Mouse (Mus musculus): ENCODE data around the gene Erc2. TPM values are rescaled to one million over a fixed set of nuclear protein-coding genes. Genes with fewer than 3 reads are reported as not detected.

Erc2 gene
- polyA plus RNA-seq, 1 experiment from 2014 or later: 13.7 TPM

GRCm38 (mm10) chr14:27667016-27667852 is 45.0 kb downstream of the Erc2 start:
- Histone ChIP-seq H3K9me3 (no peaks in the 10 kb centered on the region), H3K4me3 (no peak overlapping the region), H3K4me2 (no peak overlapping the region), H3K9ac (no peak overlapping the region), H3K36me3 (no peaks in the 10 kb centered on the region), H3K27me3 (no peaks in the 10 kb centered on the region), H3K4me1 (peaks cover 5% of the 10 kb centered on the region), H3K27ac (no peak overlapping the region)
- 87% methylated on average over 11 of the region's 11 CpGs for WGBS
- no peak for ATAC-seq (ENCODE audit: insufficient number of reproducible peaks, insufficient read depth, low FRiP score, low TSS enrichment, low read depth)

GRCm38 (mm10) chr14:27668151-27668550 is 45.9 kb downstream of the Erc2 start:
- no peak for ATAC-seq (ENCODE audit: insufficient number of reproducible peaks, insufficient read depth, low FRiP score, low TSS enrichment, low read depth)
- Histone ChIP-seq H3K4me1 (no peaks in the 10 kb centered on the region), H3K27ac (no peak overlapping the region), H3K9ac (no peak overlapping the region), H3K9me3 (no peaks in the 10 kb centered on the region), H3K4me2 (no peak overlapping the region), H3K4me3 (no peak overlapping the region), H3K27me3 (no peaks in the 10 kb centered on the region), H3K36me3 (no peaks in the 10 kb centered on the region)
- 67% methylated on average over 6 of the region's 6 CpGs for WGBS

- no peaks in the 10 kb centered on the region for H3K9me3 ChIP-seq
- H3K27ac ChIP-seq: no peak overlapping the region
- ATAC-seq (ENCODE audit: insufficient number of reproducible peaks, insufficient read depth, low FRiP score, low TSS enrichment, low read depth): no peak
- WGBS: 78% methylated on average over 3 of the region's 3 CpGs
- no peak overlapping the region for H3K4me3 ChIP-seq
- no peaks in the 10 kb centered on the region for H3K36me3 ChIP-seq
- H3K4me1 ChIP-seq: no peaks in the 10 kb centered on the region
- no peak overlapping the region for H3K9ac ChIP-seq
- H3K4me2 ChIP-seq: no peak overlapping the region
- H3K27me3 ChIP-seq: no peaks in the 10 kb centered on the region
These were observed 47.7 kb downstream of the Erc2 start for GRCm38 (mm10) chr14:27669939-27670338.

GRCm38 (mm10) chr14:27672761-27673160 is 50.5 kb downstream of the Erc2 start:
- H3K9me3 ChIP-seq: no peaks in the 10 kb centered on the region
- H3K4me3 ChIP-seq: no peak overlapping the region
- no peaks in the 10 kb centered on the region for H3K4me1 ChIP-seq
- no peak overlapping the region for H3K4me2 ChIP-seq
- no peaks in the 10 kb centered on the region for H3K36me3 ChIP-seq
- no peaks in the 10 kb centered on the region for H3K27me3 ChIP-seq
- no peak overlapping the region for H3K27ac ChIP-seq
- H3K9ac ChIP-seq: no peak overlapping the region
- ATAC-seq (ENCODE audit: insufficient number of reproducible peaks, insufficient read depth, low FRiP score, low TSS enrichment, low read depth): no peak
- WGBS: 93% methylated on average over 7 of the region's 7 CpGs

GRCm38 (mm10) chr14:27674096-27674495 is 51.9 kb downstream of the Erc2 start:
- no peak for ATAC-seq (ENCODE audit: insufficient number of reproducible peaks, insufficient read depth, low FRiP score, low TSS enrichment, low read depth)
- H3K36me3 ChIP-seq: no peaks in the 10 kb centered on the region
- no peaks in the 10 kb centered on the region for H3K4me1 ChIP-seq
- H3K9me3 ChIP-seq: no peaks in the 10 kb centered on the region
- no peak overlapping the region for H3K9ac ChIP-seq
- no peak overlapping the region for H3K4me2 ChIP-seq
- 79% methylated on average over 4 of the region's 4 CpGs for WGBS
- H3K27ac ChIP-seq: no peak overlapping the region
- H3K4me3 ChIP-seq: no peak overlapping the region
- no peaks in the 10 kb centered on the region for H3K27me3 ChIP-seq

- Histone ChIP-seq H3K27ac (no peak overlapping the region), H3K4me1 (no peaks in the 10 kb centered on the region), H3K36me3 (no peaks in the 10 kb centered on the region), H3K27me3 (no peaks in the 10 kb centered on the region), H3K9ac (no peak overlapping the region), H3K4me2 (no peak overlapping the region), H3K9me3 (no peaks in the 10 kb centered on the region), H3K4me3 (no peak overlapping the region)
- ATAC-seq (ENCODE audit: insufficient number of reproducible peaks, insufficient read depth, low FRiP score, low TSS enrichment, low read depth): no peak
- WGBS: 86% methylated on average over 10 of the region's 10 CpGs
These were observed 52.3 kb downstream of the Erc2 start for GRCm38 (mm10) chr14:27674561-27674960.

- 87% methylated on average over 6 of the region's 6 CpGs for WGBS
- Histone ChIP-seq H3K4me2 (no peak overlapping the region), H3K27me3 (no peaks in the 10 kb centered on the region), H3K9me3 (no peaks in the 10 kb centered on the region), H3K27ac (no peak overlapping the region), H3K4me1 (no peaks in the 10 kb centered on the region), H3K4me3 (no peak overlapping the region), H3K9ac (no peak overlapping the region), H3K36me3 (no peaks in the 10 kb centered on the region)
- no peak for ATAC-seq (ENCODE audit: insufficient number of reproducible peaks, insufficient read depth, low FRiP score, low TSS enrichment, low read depth)
These were observed 52.8 kb downstream of the Erc2 start for GRCm38 (mm10) chr14:27675071-27675470.

GRCm38 (mm10) chr14:27682368-27683052 is 60.3 kb downstream of the Erc2 start:
- no peaks in the 10 kb centered on the region for H3K36me3 ChIP-seq
- 79% methylated on average over 3 of the region's 3 CpGs for WGBS
- H3K27me3 ChIP-seq: no peaks in the 10 kb centered on the region
- no peaks in the 10 kb centered on the region for H3K9me3 ChIP-seq
- H3K4me2 ChIP-seq: no peak overlapping the region
- no peak overlapping the region for H3K4me3 ChIP-seq
- no peak for ATAC-seq (ENCODE audit: insufficient number of reproducible peaks, insufficient read depth, low FRiP score, low TSS enrichment, low read depth)
- no peaks in the 10 kb centered on the region for H3K4me1 ChIP-seq
- no peak overlapping the region for H3K27ac ChIP-seq
- no peak overlapping the region for H3K9ac ChIP-seq

- Histone ChIP-seq H3K4me1 (no peaks in the 10 kb centered on the region), H3K36me3 (no peaks in the 10 kb centered on the region), H3K9ac (no peak overlapping the region), H3K27ac (no peak overlapping the region), H3K9me3 (no peaks in the 10 kb centered on the region), H3K27me3 (no peaks in the 10 kb centered on the region), H3K4me3 (no peak overlapping the region), H3K4me2 (no peak overlapping the region)
- 90% methylated on average over 7 of the region's 7 CpGs for WGBS
- ATAC-seq (ENCODE audit: insufficient number of reproducible peaks, insufficient read depth, low FRiP score, low TSS enrichment, low read depth): no peak
These were observed 73.6 kb downstream of the Erc2 start for GRCm38 (mm10) chr14:27695781-27696180.

- H3K4me3 ChIP-seq: no peak overlapping the region
- H3K9me3 ChIP-seq: no peaks in the 10 kb centered on the region
- 78% methylated on average over 7 of the region's 7 CpGs for WGBS
- H3K9ac ChIP-seq: no peak overlapping the region
- no peaks in the 10 kb centered on the region for H3K4me1 ChIP-seq
- no peak overlapping the region for H3K27ac ChIP-seq
- ATAC-seq (ENCODE audit: insufficient number of reproducible peaks, insufficient read depth, low FRiP score, low TSS enrichment, low read depth): no peak
- no peak overlapping the region for H3K4me2 ChIP-seq
- no peaks in the 10 kb centered on the region for H3K27me3 ChIP-seq
- H3K36me3 ChIP-seq: no peaks in the 10 kb centered on the region
These were observed 95.1 kb downstream of the Erc2 start for GRCm38 (mm10) chr14:27717364-27717763.

- Histone ChIP-seq H3K9ac (no peak overlapping the region), H3K27ac (no peak overlapping the region), H3K36me3 (no peaks in the 10 kb centered on the region), H3K9me3 (no peaks in the 10 kb centered on the region), H3K4me1 (no peaks in the 10 kb centered on the region), H3K4me2 (no peak overlapping the region), H3K27me3 (no peaks in the 10 kb centered on the region), H3K4me3 (no peak overlapping the region)
- no peak for ATAC-seq (ENCODE audit: insufficient number of reproducible peaks, insufficient read depth, low FRiP score, low TSS enrichment, low read depth)
- WGBS: 82% methylated on average over 4 of the region's 4 CpGs
These were observed 97.4 kb downstream of the Erc2 start for GRCm38 (mm10) chr14:27719601-27720000.

GRCm38 (mm10) chr14:27720944-27721343 is 98.7 kb downstream of the Erc2 start:
- H3K4me3 ChIP-seq: no peak overlapping the region
- H3K4me2 ChIP-seq: no peak overlapping the region
- H3K9ac ChIP-seq: no peak overlapping the region
- WGBS: 90% methylated on average over 3 of the region's 3 CpGs
- H3K27me3 ChIP-seq: no peaks in the 10 kb centered on the region
- H3K36me3 ChIP-seq: no peaks in the 10 kb centered on the region
- ATAC-seq (ENCODE audit: insufficient number of reproducible peaks, insufficient read depth, low FRiP score, low TSS enrichment, low read depth): no peak
- no peaks in the 10 kb centered on the region for H3K9me3 ChIP-seq
- H3K4me1 ChIP-seq: no peaks in the 10 kb centered on the region
- no peak overlapping the region for H3K27ac ChIP-seq

Data from embryonic facial prominence, embryonic 13.5 days (tissue).